Mouse (Mus musculus) thymus, postnatal 4 days (tissue): ENCODE results near the gene Zfp580.

Experiments used
- DNase-seq: peaks from one replicate; pipeline ENCODE4 v3.0.0; 2021

Gene Zfp580

DNA sequence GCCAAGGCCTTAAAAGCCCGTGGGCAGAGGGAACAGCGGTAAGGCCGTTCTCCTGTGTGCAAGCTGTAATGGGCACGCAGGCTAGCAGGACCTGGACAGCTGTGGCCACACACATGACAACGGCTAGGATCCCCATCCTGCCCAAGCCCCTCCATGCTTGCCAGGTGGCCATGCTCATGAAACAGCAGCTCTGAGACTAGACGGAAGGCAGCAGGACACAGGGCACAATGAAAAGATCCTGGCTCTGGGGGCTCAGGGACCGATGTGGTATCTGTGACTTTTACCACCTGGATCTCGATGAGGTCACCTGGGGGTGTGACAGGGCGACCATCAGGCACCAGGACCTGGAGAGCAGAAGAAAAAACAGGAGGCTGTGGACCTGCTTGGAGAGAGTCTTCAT, 15.2 kb upstream of the Zfp580 start:
- DNase-seq = no peak

DNA sequence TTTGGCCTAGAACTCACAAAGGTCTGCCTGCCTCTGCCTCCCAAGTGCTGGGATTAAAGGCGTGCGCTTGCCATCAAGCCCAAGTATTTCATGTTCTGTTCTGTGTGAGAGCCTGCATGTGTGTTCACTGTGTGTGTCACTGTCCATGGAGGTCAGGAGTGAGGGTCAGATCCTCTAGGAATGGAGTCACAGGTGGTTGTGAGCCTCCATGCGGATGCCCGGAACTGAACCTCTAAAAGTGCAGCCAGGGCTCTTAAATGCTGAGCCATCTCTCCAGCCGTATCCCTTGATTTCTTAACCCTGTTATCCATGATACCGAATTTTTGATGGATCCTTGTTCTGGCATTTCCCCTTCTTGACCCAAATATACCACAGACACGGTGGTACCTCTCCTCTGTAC, 14.3 kb upstream of the Zfp580 start:
- DNase-seq = no peak

- DNase-seq = no peak
Measured at GRCm38 (mm10) chr7:5037467-5037866, 13.9 kb upstream of the Zfp580 start.

DNA sequence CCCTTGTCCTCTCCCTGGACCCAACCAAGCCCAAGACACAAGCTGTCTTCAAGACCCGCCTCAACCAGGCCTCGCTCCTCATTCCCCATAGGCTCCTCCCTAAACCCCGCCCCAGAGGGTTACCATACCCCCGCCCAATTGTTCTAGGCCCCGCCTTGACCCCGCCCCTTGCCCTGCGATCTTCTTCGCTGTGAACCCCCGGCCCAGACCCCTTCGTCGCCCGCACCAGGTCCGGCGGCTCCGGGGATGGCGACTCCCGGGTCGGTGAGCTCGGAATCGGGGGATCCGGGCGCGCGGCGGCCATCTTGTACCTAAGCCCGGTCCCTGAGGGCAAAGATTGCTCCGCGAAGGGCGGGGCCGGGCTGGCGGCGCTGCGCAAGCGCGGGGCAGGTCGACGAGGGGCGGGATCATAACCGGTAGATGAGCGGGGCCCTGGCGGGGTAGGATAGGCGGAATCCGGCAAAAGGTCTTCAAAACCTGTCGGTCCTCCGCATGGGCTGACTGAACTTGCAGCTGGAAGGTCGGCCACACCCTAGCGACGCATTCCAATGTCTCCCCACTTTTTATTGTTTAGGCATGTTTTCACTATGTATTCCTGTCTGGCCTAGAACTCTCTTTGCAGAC, 13.1 kb upstream of the Zfp580 start, which contains the start of gene Zfp784:
Gene Zfp784, minus strand, starts transcription at position 338 of the 624 bp plus-strand sequence.
- DNase-seq = peak; percentile 96

DNA sequence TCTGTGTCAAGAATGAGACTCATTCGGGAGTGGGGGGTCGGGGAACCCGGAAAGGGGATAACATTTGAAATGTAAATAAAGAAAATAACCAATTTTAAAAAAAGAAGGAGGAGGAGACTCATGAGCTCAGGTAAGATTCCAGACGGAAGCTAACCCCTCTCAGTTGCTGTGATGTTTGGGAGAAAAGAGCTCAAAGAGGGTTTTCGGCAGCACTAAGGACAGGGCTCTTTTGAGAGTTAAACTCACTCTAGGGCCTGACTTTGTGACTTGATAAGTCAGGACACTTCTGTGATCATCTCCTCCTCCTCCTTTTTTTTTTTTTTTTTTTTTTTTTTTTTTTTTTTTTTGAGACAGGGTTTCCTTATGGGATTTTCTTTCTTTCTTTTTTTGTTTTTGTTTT, 12.4 kb upstream of the Zfp580 start:
- no peak for DNase-seq

- DNase-seq = no peak
Measured at GRCm38 (mm10) chr7:5044981-5045380, 6.4 kb upstream of the Zfp580 start.

DNA sequence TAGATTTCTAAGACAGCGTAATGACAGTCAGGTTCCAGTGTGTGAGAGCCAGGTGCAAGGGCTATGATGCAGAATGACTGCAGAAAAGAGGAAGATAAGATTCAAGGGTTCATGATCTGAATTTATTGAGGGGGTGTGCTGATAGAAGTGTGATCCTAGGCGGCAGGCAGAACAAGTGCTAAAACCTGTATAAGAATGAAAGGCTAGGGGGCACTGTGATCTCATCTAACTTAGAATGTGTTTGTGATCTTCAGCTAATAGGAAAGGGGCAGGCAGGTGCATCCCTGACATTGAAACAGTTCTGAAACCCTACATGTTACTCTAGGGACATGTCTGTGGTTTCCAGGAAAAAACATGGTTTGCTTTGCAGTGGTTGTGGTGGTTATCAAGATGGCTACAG, 5.2 kb upstream of the Zfp580 start:
- DNase-seq = peak; percentile 13

- DNase-seq = no peak
Measured at GRCm38 (mm10) chr7:5047313-5047712, 4.0 kb upstream of the Zfp580 start.

DNA sequence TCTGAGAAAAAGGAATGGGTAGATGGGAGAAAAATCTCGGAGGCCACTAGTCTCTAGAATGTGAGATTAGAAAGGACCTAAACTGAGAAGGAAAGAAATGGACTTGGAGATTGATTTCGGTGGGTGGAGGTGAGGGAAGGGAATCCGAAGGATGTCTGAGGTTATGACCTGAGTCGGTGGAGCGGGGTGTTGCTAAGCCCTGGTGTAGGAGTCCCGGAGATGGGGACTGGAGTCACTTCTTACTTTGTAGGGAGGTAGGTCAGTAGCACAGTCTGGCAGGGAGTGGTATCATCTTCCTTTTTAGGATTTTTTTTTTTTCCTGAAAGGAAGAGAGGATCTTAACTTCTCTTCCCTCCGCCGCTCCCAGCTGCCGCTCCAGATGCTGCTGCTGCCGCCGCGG, 1.1 kb downstream of the Zfp580 start:
- DNase-seq = no peak

GRCm38 (mm10) chr7:5052931-5053343, 1.6 kb downstream of the Zfp580 start:
- DNase-seq = no peak

DNA sequence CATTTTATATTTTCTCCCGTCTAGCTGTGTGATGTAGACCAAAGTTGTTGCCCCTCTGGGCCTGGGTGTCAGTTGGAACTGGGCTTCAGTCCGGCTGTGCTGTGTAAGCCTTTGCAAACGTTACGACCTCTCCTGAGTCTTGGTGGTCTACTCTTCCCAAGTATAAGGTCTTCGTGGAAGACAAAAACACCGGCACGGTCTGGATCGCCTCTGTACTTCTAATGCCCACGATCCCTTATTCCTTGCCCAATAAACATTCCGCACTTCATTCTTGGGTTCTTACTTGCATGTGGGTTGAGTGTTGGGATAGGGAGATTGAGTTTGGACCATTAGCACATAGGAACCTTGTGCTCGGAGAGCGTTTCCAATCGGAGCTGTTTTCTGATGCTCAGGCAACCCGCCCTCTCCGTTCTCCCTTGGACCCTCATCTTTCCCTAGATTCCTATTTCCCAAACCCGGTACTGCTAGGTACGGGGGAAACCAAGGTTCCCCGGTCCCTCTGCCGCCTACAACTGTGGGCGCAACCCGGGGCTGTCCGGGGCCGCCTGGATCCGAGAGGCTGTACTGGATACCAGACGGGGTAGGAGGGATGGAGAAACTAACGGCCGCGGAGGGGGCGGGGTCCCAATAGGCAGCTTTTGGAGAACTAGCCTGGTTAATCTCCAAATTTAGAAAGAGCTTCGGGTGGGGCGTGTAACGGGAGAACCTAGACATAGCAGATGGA, 2.3 kb downstream of the Zfp580 start:
- no peak for DNase-seq

DNA sequence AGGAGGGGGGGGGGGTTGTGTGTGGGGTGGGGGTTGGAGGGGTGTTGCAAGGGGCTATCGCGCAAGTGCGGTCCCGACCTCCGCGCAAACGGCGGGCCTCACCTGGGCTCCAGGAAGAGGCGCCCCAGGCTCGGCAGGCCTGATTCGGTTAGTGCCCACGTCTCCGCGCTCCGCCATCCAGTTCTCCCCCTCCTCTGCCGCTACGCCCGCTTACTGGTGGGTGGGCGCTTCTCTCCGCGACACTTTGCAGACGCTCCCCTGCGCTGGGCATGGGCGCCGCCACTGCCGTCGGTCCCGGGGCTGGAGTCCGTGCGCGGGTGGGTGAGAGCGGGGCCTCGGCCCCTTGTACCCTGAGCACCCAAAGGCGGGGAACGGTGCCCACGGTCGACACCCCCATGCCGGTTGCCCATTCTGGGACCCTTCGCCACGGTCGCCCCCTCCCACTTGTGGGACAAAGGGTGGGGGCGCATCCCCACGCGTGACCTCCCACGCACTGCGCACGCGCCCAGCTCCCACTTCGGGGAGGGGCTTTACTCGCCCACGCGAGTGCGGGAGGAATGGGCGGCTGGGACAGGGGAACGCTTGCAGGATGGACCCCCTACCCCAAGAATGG, 5.4 kb downstream of the Zfp580 start:
- DNase-seq = peak; percentile 45

DNA sequence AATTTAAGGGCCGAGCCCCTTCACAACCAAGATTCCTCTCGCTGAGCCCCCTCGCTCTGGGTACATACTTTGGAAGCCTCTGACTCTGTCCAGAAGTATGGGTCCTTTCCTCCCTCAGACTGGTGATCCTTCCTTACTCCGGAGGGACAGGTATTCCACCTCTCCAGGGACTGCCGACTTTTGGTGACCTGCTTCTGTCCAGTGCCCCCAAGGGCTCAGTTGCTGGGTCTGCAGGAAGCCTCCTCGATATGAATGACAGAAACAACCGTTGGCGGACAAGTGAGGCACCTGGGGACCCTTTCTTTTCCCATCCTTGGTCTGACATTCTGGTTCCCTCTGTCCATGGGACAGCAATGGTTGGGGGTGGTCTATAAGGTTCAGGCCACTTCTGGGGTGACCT, 6.0 kb downstream of the Zfp580 start:
- no peak for DNase-seq

DNA sequence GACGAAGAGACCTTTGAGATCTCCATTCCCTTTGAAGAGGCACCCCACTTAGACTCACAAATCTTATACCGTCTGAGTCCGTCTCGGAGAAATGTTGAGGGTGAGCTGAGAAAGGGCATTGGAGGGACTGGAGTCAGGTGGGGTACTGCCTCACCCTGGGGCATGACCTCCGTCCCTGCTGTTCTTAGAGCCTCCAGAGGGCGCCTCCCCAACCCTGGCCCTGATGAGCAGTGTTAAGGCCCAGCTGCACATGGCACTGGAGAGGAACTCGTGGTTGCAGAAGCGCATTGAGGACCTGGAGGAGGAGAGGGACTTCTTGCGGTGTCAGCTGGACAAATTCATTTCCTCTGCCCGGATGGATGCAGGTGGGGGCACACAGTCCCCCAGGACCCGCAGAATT, 6.5 kb downstream of the Zfp580 start:
- DNase-seq = peak; percentile 60

- no peak for DNase-seq
Measured at GRCm38 (mm10) chr7:5058631-5059030, 7.3 kb downstream of the Zfp580 start.

- DNase-seq = peak; percentile 32
Measured at GRCm38 (mm10) chr7:5059421-5059820, 8.1 kb downstream of the Zfp580 start.

GRCm38 (mm10) chr7:5060239-5060731, 8.9 kb downstream of the Zfp580 start:
- DNase-seq = peak; percentile 78

GRCm38 (mm10) chr7:5060944-5061773, 9.8 kb downstream of the Zfp580 start:
- DNase-seq = peak; percentile 99

DNA sequence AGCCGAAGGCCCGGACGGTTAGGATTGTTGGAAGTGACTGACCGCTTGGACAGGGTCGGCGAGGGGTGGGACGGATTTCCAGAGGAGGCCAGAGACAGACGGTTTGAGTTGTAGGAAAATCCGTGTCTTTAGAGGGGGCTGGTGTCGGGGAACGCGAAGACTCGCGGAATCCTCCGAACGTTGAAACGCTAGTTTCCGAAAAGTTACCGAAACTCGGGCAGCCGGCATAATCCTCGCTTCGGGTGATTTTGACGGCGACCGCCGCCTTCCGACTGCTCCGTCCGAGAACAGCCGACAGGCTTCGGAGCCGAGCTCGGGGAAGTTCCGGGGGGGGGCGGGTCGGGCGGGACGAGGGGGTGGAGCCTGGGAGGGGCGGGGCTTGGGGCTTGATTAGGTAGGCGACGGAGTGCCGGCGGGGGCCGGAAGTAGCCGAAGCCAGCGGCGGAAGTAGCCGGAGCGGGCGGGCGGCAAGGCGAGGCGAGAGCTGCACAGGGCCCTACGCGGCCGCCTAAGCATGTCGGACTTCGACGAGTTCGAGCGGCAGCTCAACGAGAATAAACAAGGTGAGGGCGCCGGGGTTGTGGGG, 10.5 kb downstream of the Zfp580 start, which contains the start of gene U2af2:
Gene U2af2, plus strand, starts transcription at position 370 of the 586 bp plus-strand sequence.
- DNase-seq = peak; percentile 98

GRCm38 (mm10) chr7:5062360-5063001, 11.1 kb downstream of the Zfp580 start:
- no peak for DNase-seq

- no peak for DNase-seq
Measured at GRCm38 (mm10) chr7:5064886-5065285, 13.5 kb downstream of the Zfp580 start.

DNA sequence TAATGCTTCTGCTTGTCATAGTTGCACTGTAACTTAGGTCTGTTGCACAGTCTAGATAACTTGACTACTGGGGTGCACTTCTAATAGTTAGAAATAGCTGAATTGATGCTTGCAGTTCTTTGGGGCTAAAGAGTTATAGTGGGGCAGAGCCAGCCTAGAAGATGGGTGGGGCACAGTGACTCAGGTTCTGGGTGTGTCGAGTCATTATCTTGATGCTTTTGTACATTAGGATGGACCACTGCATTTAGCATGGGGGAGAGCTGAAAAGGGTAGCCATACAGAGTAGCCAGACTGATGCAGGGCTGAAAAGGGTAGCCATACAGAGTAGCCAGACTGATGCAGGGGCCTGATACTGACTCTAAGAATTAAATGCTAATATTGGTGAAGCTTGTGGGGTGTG, 22.2 kb downstream of the Zfp580 start:
- DNase-seq = no peak
